ENCODE assay signal across 21 mouse cellular contexts in genomic region chr9:115487175-115487760, GRCm38 (mm10).
DNase-seq lines count a peak whose midpoint lies in the region; ATAC-seq lines count a peak whose summit lies in the region.
"Had no signal": no experiment of that assay in that cellular context is flagged by ENCODE, and none has a peak within 500 bp of the region (broad histone marks: within the 10 kb centered on the region; RNA-seq: fewer than 3 reads in every experiment).

No protein-coding gene starts in this region.

- ATAC-seq in common myeloid progenitor, adult 5-6 weeks (replicated peaks; ENCODE audit: low read depth, poor library complexity, severe bottlenecking), result peak; percentile 51; the same call in 1 of the 2 replicates
- ATAC-seq in monocyte, adult 5-6 weeks (replicated peaks; ENCODE audit: insufficient number of reproducible peaks, low FRiP score, low TSS enrichment, poor library complexity, severe bottlenecking), result peak; percentile 38; the same call in 1 of the 2 replicates
- ATAC-seq: hindbrain, postnatal 0 days; intestine, postnatal 0 days had no signal

- DNase-seq in heart, adult 11 months, result peak; percentile 49
- DNase-seq in heart, adult 18-20 months, result no peak
- DNase-seq in CD4-positive helper T cell, adult 2 months (ENCODE audit: low read depth, low spot score), result peak; percentile 34
- no peak for DNase-seq in layer of hippocampus, postnatal 14 days (ENCODE audit: low spot score in 2 of 2)
- no peak for DNase-seq in left cerebral cortex, adult 11 months (ENCODE audit: low spot score)
- DNase-seq in right cerebral cortex, adult 2 months (ENCODE audit: low spot score in 2 of 2), result no peak
- DNase-seq: adrenal gland, postnatal 14 days; cerebellum, adult 18-20 months; cerebellum, postnatal 10 days; gastrocnemius, postnatal 10 days; heart, postnatal 36 days; kidney, postnatal 14 days; layer of hippocampus, adult 9-11 months; left cerebral cortex, postnatal 4 days; lung, adult 2 months; lung, postnatal 10 days; right cerebral cortex, postnatal 14 days had no signal

Comparison
In these comparisons a context has a peak if more than half of its experiments do, and no peak if none do; other contexts are left out.
1. DNase-seq: peak in heart, adult 11 months (single experiment) and CD4-positive helper T cell, adult 2 months (single experiment); none in heart, adult 18-20 months (0 of 2), layer of hippocampus, postnatal 14 days (0 of 2), left cerebral cortex, adult 11 months (single experiment) and right cerebral cortex, adult 2 months (0 of 2).